Mouse (Mus musculus) intestine, embryonic 16.5 days (tissue): Measurements from ENCODE around the gene Dgkb. TPM values are rescaled to one million over a fixed set of nuclear protein-coding genes. Genes with fewer than 3 reads are reported as not detected.
A peak's percentile ranks its signal among the peaks of the same experiment; 100 is the strongest.

Experiments used
- ATAC-seq: fragments of 200-750 bp; cut with Nextera tagmentation; 2 replicates; pipeline ENCODE4 v1.8.0; 2017; ENCODE audit warnings: moderate TSS enrichment, moderate library complexity
- H3K27ac ChIP-seq: fragments of 300-500 bp; sonication (generic); 2 replicates; pipeline ENCODE4 v1.5.1; 2014; ENCODE audit warnings: mild to moderate bottlenecking, low read length
- H3K27me3 ChIP-seq: fragments of 300-500 bp; sonication (generic); replicated peaks from 2 replicates; pipeline ENCODE4 v1.6.1; 2014; ENCODE audit warnings: low read length, control low read depth, mixed read lengths; ENCODE audit not compliant: control insufficient read depth, insufficient read depth
- H3K36me3 ChIP-seq: fragments of 300-500 bp; sonication (generic); 2 replicates; pipeline ENCODE4 v1.6.1; 2014; ENCODE audit warnings: low read length, control low read depth; ENCODE audit not compliant: control insufficient read depth, insufficient read depth
- H3K4me1 ChIP-seq: fragments of 300-500 bp; sonication (generic); 2 replicates; pipeline ENCODE4 v1.6.1; 2014; ENCODE audit warnings: low read length, control low read depth, mixed read lengths; ENCODE audit not compliant: control insufficient read depth, insufficient read depth
- H3K4me2 ChIP-seq: fragments of 300-500 bp; sonication (generic); 2 replicates; pipeline ENCODE4 v1.6.1; 2014; ENCODE audit warnings: low read depth, low read length, control low read depth
- H3K4me3 ChIP-seq: fragments of 300-500 bp; sonication (generic); 2 replicates; pipeline ENCODE4 v1.5.1; 2014; ENCODE audit warnings: mild to moderate bottlenecking, low read length
- H3K9ac ChIP-seq: fragments of 300-500 bp; sonication (generic); 2 replicates; pipeline ENCODE4 v1.6.1; 2014; ENCODE audit warnings: low read depth, low read length
- H3K9me3 ChIP-seq: fragments of 300-500 bp; sonication (generic); 2 replicates; pipeline ENCODE4 v1.6.1; 2016; ENCODE audit warnings: low read length, control low read depth; ENCODE audit not compliant: control insufficient read depth
- WGBS: fragments of 180-500 bp; shearing (Covaris S2); extraction: QIAGEN DNeasy Blood & Tissue Kit; methylation state at CpG from one replicate; pipeline ENCODE4 v1.1.7; 2014; 5-methylcytosine and 5-hydroxymethylcytosine counted together
- polyA plus RNA-seq: library from polyadenylated mRNA; unstranded; fragments of >200 nt; fragmentation: Nextera tagmentation; extraction: Ambion mirVana; gene quantifications from 2 replicates; pipeline ENCODE4 v1.2.1, GENCODE M21; 2015

The Dgkb gene
- polyA plus RNA-seq, 1 experiment from 2014 or later: 5.4 TPM

- Histone ChIP-seq H3K27ac (no peak overlapping the region), H3K4me3 (no peak overlapping the region), H3K4me1 (no peaks in the 10 kb centered on the region), H3K9ac (no peak overlapping the region), H3K27me3 (no peaks in the 10 kb centered on the region), H3K36me3 (no peaks in the 10 kb centered on the region), H3K9me3 (no peaks in the 10 kb centered on the region), H3K4me2 (no peak overlapping the region)
- ATAC-seq: no peak
- WGBS: 53% methylated on average over 1 of the region's 1 CpGs
Observed at GRCm38 (mm10) chr12:37985352-37985751, 167.8 kb downstream of the Dgkb start.

GRCm38 (mm10) chr12:37988066-37988591 lies 170.6 kb downstream of the Dgkb start:
- H3K4me3 ChIP-seq: no peak overlapping the region
- no peaks in the 10 kb centered on the region for H3K4me1 ChIP-seq
- no peak overlapping the region for H3K9ac ChIP-seq
- ATAC-seq: no peak
- no peak overlapping the region for H3K4me2 ChIP-seq
- H3K27ac ChIP-seq: no peak overlapping the region
- H3K36me3 ChIP-seq: no peaks in the 10 kb centered on the region
- WGBS: 62% methylated on average over 1 of the region's 1 CpGs
- no peaks in the 10 kb centered on the region for H3K27me3 ChIP-seq
- no peaks in the 10 kb centered on the region for H3K9me3 ChIP-seq

GRCm38 (mm10) chr12:37993221-37993620 lies 175.7 kb downstream of the Dgkb start:
- H3K27ac ChIP-seq: no peak overlapping the region
- no peaks in the 10 kb centered on the region for H3K36me3 ChIP-seq
- no peak overlapping the region for H3K4me3 ChIP-seq
- WGBS: 93% methylated on average over 1 of the region's 1 CpGs
- ATAC-seq: no peak
- H3K4me2 ChIP-seq: no peak overlapping the region
- no peaks in the 10 kb centered on the region for H3K27me3 ChIP-seq
- H3K9me3 ChIP-seq: no peaks in the 10 kb centered on the region
- H3K9ac ChIP-seq: no peak overlapping the region
- H3K4me1 ChIP-seq: no peaks in the 10 kb centered on the region

- H3K4me1 ChIP-seq: no peaks in the 10 kb centered on the region
- 55% methylated on average over 6 of the region's 6 CpGs for WGBS
- H3K36me3 ChIP-seq: no peaks in the 10 kb centered on the region
- H3K27me3 ChIP-seq: no peaks in the 10 kb centered on the region
- H3K4me3 ChIP-seq: no peak overlapping the region
- H3K27ac ChIP-seq: no peak overlapping the region
- H3K9ac ChIP-seq: no peak overlapping the region
- no peak overlapping the region for H3K4me2 ChIP-seq
- ATAC-seq: peak; percentile 48; the same call in 1 of the 2 replicates
- no peaks in the 10 kb centered on the region for H3K9me3 ChIP-seq
Observed at GRCm38 (mm10) chr12:37996417-37996946, 179.0 kb downstream of the Dgkb start.

- Histone ChIP-seq H3K27ac (no peak overlapping the region), H3K9ac (no peak overlapping the region), H3K9me3 (no peaks in the 10 kb centered on the region), H3K4me2 (no peak overlapping the region), H3K36me3 (no peaks in the 10 kb centered on the region), H3K4me1 (no peaks in the 10 kb centered on the region), H3K27me3 (no peaks in the 10 kb centered on the region), H3K4me3 (no peak overlapping the region)
- ATAC-seq: no peak
- 82% methylated on average over 4 of the region's 4 CpGs for WGBS
Observed at GRCm38 (mm10) chr12:38017674-38018073, 200.1 kb downstream of the Dgkb start.

GRCm38 (mm10) chr12:38047256-38047655 lies 229.7 kb downstream of the Dgkb start:
- no peak overlapping the region for H3K27ac ChIP-seq
- WGBS: 78% methylated on average over 5 of the region's 5 CpGs
- no peaks in the 10 kb centered on the region for H3K27me3 ChIP-seq
- H3K9ac ChIP-seq: no peak overlapping the region
- H3K4me1 ChIP-seq: no peaks in the 10 kb centered on the region
- no peaks in the 10 kb centered on the region for H3K36me3 ChIP-seq
- no peak overlapping the region for H3K4me2 ChIP-seq
- H3K9me3 ChIP-seq: no peaks in the 10 kb centered on the region
- no peak for ATAC-seq
- no peak overlapping the region for H3K4me3 ChIP-seq

- no peak overlapping the region for H3K27ac ChIP-seq
- no peak overlapping the region for H3K9ac ChIP-seq
- H3K9me3 ChIP-seq: no peaks in the 10 kb centered on the region
- H3K4me1 ChIP-seq: no peaks in the 10 kb centered on the region
- no peaks in the 10 kb centered on the region for H3K36me3 ChIP-seq
- no peak for ATAC-seq
- no peaks in the 10 kb centered on the region for H3K27me3 ChIP-seq
- 63% methylated on average over 3 of the region's 3 CpGs for WGBS
- H3K4me3 ChIP-seq: no peak overlapping the region
- no peak overlapping the region for H3K4me2 ChIP-seq
Observed at GRCm38 (mm10) chr12:38088224-38088623, 270.7 kb downstream of the Dgkb start.

- Histone ChIP-seq H3K4me2 (no peak overlapping the region), H3K4me1 (no peaks in the 10 kb centered on the region), H3K9me3 (no peaks in the 10 kb centered on the region), H3K9ac (no peak overlapping the region), H3K27ac (no peak overlapping the region), H3K4me3 (no peak overlapping the region), H3K36me3 (no peaks in the 10 kb centered on the region), H3K27me3 (no peaks in the 10 kb centered on the region)
- WGBS: 73% methylated on average over 3 of the region's 3 CpGs
- ATAC-seq: no peak
Observed at GRCm38 (mm10) chr12:38111928-38112327, 294.4 kb downstream of the Dgkb start.

- Histone ChIP-seq H3K9ac (no peak overlapping the region), H3K4me3 (no peak overlapping the region), H3K27ac (no peak overlapping the region), H3K27me3 (no peaks in the 10 kb centered on the region), H3K4me2 (no peak overlapping the region), H3K4me1 (no peaks in the 10 kb centered on the region), H3K36me3 (no peaks in the 10 kb centered on the region), H3K9me3 (no peaks in the 10 kb centered on the region)
- 60% methylated on average over 1 of the region's 1 CpGs for WGBS
- ATAC-seq: no peak
Observed at GRCm38 (mm10) chr12:38114990-38115615, 297.6 kb downstream of the Dgkb start.

- Histone ChIP-seq H3K27ac (no peak overlapping the region), H3K36me3 (no peaks in the 10 kb centered on the region), H3K27me3 (no peaks in the 10 kb centered on the region), H3K9me3 (no peaks in the 10 kb centered on the region), H3K4me3 (no peak overlapping the region), H3K4me2 (no peak overlapping the region), H3K9ac (no peak overlapping the region), H3K4me1 (no peaks in the 10 kb centered on the region)
- ATAC-seq: no peak
Observed at GRCm38 (mm10) chr12:38123524-38123923, 306.0 kb downstream of the Dgkb start.
